Mouse (Mus musculus) heart, adult 18-20 months (tissue): ENCODE measurements around the gene Lonrf3. TPM values are rescaled to one million over a fixed set of nuclear protein-coding genes. Genes with fewer than 3 reads are reported as not detected.

Source experiments
- DNase-seq, 2 experiments: peaks; one replicate each; pipeline ENCODE4 v3.0.0; 2021 to 2022; ENCODE audit warnings: mixed read lengths in 1 of 2
- long read RNA-seq, 2 experiments: library from polyadenylated mRNA; stranded (forward); transcript quantifications; one replicate each; pipeline ENCODE4 v2.0.0; 2021
- microRNA-seq, 2 experiments: library from miRNA; unstranded; fragments of <30 nt; microRNA quantifications; one replicate each; pipeline ENCODE4 v1.2.0; 2022
- total RNA-seq, 2 experiments: library from RNA; stranded (reverse); gene quantifications; 2 replicates each; pipeline ENCODE4 v1.2.3; 2021

The Lonrf3 gene
- 1 to 10 TPM; 1.1 to 1.2 TPM for total RNA-seq
- long read RNA-seq, experiment 1, partial matches to known transcripts: 0 of 1 reads
- long read RNA-seq, experiment 1, other reads (novel, unspliced or antisense): 0 of 1 reads
- long read RNA-seq, experiment 2: 0 reads

GRCm38 (mm10) chrX:36328271-36329039 lies at the start of gene Lonrf3:
Gene Lonrf3 (plus strand): TSS chrX:36328353.
- DNase-seq: peak; percentile 84 to 86

- no peak for DNase-seq
Observed at GRCm38 (mm10) chrX:36278750-36279149, 49.4 kb upstream of the Lonrf3 start.

- DNase-seq: peak in 1 of 2 experiments; percentile 0
Observed at GRCm38 (mm10) chrX:36311420-36311819, 16.7 kb upstream of the Lonrf3 start.

- no peak for DNase-seq
Observed at GRCm38 (mm10) chrX:36327491-36328255, 480 bp upstream of the Lonrf3 start.

- peak; percentile 7 to 32 for DNase-seq
Observed at GRCm38 (mm10) chrX:36329040-36329649, 992 bp downstream of the Lonrf3 start.

GRCm38 (mm10) chrX:36329849-36330411 lies 1.8 kb downstream of the Lonrf3 start:
- peak; percentile 73 to 78 for DNase-seq

GRCm38 (mm10) chrX:36352446-36352845 lies 24.3 kb downstream of the Lonrf3 start:
- peak; percentile 14 to 24 for DNase-seq

GRCm38 (mm10) chrX:36385340-36385739 lies 57.2 kb downstream of the Lonrf3 start:
- no peak for DNase-seq

- DNase-seq: peak in 1 of 2 experiments; percentile 12
Observed at GRCm38 (mm10) chrX:36389971-36390370, 61.8 kb downstream of the Lonrf3 start.

GRCm38 (mm10) chrX:36390503-36390902 lies 62.4 kb downstream of the Lonrf3 start:
- no peak for DNase-seq

- no peak for DNase-seq
Observed at GRCm38 (mm10) chrX:36392672-36393071, 64.5 kb downstream of the Lonrf3 start.

- DNase-seq: peak in 1 of 2 experiments; percentile 22
Observed at GRCm38 (mm10) chrX:36393279-36393678, 65.1 kb downstream of the Lonrf3 start.

- no peak for DNase-seq
Observed at GRCm38 (mm10) chrX:36400980-36401379, 72.8 kb downstream of the Lonrf3 start, which contains the start of gene Gm6268. Gene Gm6268 (plus strand): TSS chrX:36401280.

GRCm38 (mm10) chrX:36402316-36402715 lies 74.2 kb downstream of the Lonrf3 start:
- no peak for DNase-seq

Small RNA genes lying within 50 kb of the gene (microRNA-seq; reads per million reads assigned to microRNA genes)
- gene Gm44485: 0 reads per million in 2 experiments

Other genes starting within 250 kb of the Lonrf3 start
- 10 to 100 TPM; 28.3 to 31.5 TPM for gene Il13ra1, start 216.2 kb upstream of the Lonrf3 start, total RNA-seq
- under 1 TPM in 1 of 2 experiments, not detected in 1; 0.13 TPM for gene Zcchc12, start 132.4 kb upstream of the Lonrf3 start, total RNA-seq
- not detected for gene Gm6268, start 72.9 kb downstream of the Lonrf3 start, total RNA-seq
- not detected for gene Gm14569, start 163.5 kb downstream of the Lonrf3 start, total RNA-seq